Mouse (Mus musculus): ENCODE data around the gene Fam83g.

- no peak for TF ChIP-seq POLR2A (IDR thresholded peaks at IDR 0.05; ENCODE audit: borderline replicate concordance, extremely low read depth, low read depth, low read length)
- TF ChIP-seq CTCF (IDR thresholded peaks at IDR 0.05; ENCODE audit: insufficient read depth, low read length), result no peak
These were observed 36.6 kb upstream of the Fam83g start for GRCm38 (mm10) chr11:61647110-61647910.

Measured in lung, adult 2 months (tissue).